Mouse (Mus musculus) cerebellum, adult 2 months (tissue): ENCODE results near the gene Romo1.

ENCODE experiments used
- CTCF ChIP-seq: fragments of 200-500 bp; IDR thresholded peaks from 2 replicates; pipeline ENCODE4 v1.5.1; 2011; ENCODE audit warnings: low read depth, mild to moderate bottlenecking, control low read depth, low read length, moderate library complexity, borderline replicate concordance; ENCODE audit not compliant: insufficient read depth
- POLR2A ChIP-seq: fragments of 200-500 bp; IDR thresholded peaks from 2 replicates; pipeline ENCODE4 v1.6.1; 2011; ENCODE audit warnings: low read length, control low read depth, borderline replicate concordance; ENCODE audit not compliant: insufficient read depth

DNA sequence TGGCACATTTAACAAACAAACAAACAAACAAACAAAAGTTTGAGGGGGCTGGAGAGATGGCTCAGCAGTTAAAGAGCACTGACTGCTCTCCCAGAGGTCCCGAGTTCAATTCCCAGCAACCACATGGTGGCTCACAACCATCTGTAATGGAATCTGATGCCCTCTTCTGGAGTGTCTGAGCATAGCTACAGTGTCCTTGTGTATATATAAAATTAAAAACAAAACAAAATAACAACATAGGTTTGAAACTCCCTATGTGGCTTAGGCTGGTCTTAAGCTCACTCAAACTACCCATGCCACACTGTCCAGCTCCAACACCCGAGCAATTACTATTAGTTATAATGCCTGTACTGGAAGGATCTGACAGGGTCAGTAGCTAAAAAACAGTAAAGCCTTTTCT, 1.0 kb upstream of the Romo1 start:
- no peak for TF ChIP-seq POLR2A
- no peak for TF ChIP-seq CTCF
